Mouse (Mus musculus) small intestine, adult 2 months (tissue): ENCODE data around the gene Ddx19a. TPM values are rescaled to one million over a fixed set of nuclear protein-coding genes. Genes with fewer than 3 reads are reported as not detected.
"Not testable (repeated sequence)": the region's sequence is repeated elsewhere in the genome, so short reads cannot be mapped to it uniquely, and the experiment has no call there.

Source experiments
- H3K27ac ChIP-seq: fragments of 200-500 bp; 2 replicates; pipeline ENCODE4 v1.5.1; 2012; ENCODE audit warnings: low read depth, low read length, control low read depth, inconsistent platforms; ENCODE audit not compliant: insufficient read depth
- H3K27me3 ChIP-seq: fragments of 200-500 bp; 2 replicates; pipeline ENCODE4 v1.6.1; 2012; ENCODE audit warnings: mild to moderate bottlenecking, moderate library complexity, low read length, inconsistent platforms; ENCODE audit not compliant: control insufficient read depth, insufficient read depth
- H3K36me3 ChIP-seq: fragments of 200-500 bp; 2 replicates; pipeline ENCODE4 v1.6.1; 2012; ENCODE audit warnings: mild to moderate bottlenecking, low read length, control low read depth, inconsistent platforms; ENCODE audit not compliant: control insufficient read depth, insufficient read depth
- H3K4me1 ChIP-seq: fragments of 200-500 bp; 2 replicates; pipeline ENCODE4 v1.6.1; 2012; ENCODE audit warnings: low read length, inconsistent platforms, mixed read lengths; ENCODE audit not compliant: control insufficient read depth, insufficient read depth, insufficient read length
- H3K4me3 ChIP-seq: fragments of 200-500 bp; 2 replicates; pipeline ENCODE4 v1.5.1; 2012; ENCODE audit warnings: low read depth, mild to moderate bottlenecking, control low read depth, inconsistent platforms, low read length, moderate library complexity
- CTCF ChIP-seq: fragments of 200-500 bp; IDR thresholded peaks from 2 replicates; pipeline ENCODE4 v1.5.1; 2012; ENCODE audit warnings: low read depth, mild to moderate bottlenecking, control low read depth, inconsistent platforms, low read length, moderate library complexity, mixed read lengths; ENCODE audit not compliant: insufficient replicate concordance, insufficient read length; ENCODE audit errors: extremely low read depth
- POLR2A ChIP-seq: fragments of 200-500 bp; IDR thresholded peaks from 2 replicates; pipeline ENCODE4 v1.6.1; 2012; ENCODE audit warnings: low read depth, mild to moderate bottlenecking, control low read depth, inconsistent platforms, low read length, moderate library complexity
- WGBS: fragments of 180-500 bp; shearing (Covaris S2); methylation state at CpG from one replicate; pipeline ENCODE4 v1.1.7; 2018; 5-methylcytosine and 5-hydroxymethylcytosine counted together
- polyA plus RNA-seq: library from polyadenylated mRNA; depleted of rRNA; stranded (reverse); fragments of >200 nt; gene quantifications from 2 replicates; pipeline ENCODE4 v1.2.3, GENCODE M21; 2012

Ddx19a gene
- polyA plus RNA-seq, 1 experiment = 10.4 TPM

DNA sequence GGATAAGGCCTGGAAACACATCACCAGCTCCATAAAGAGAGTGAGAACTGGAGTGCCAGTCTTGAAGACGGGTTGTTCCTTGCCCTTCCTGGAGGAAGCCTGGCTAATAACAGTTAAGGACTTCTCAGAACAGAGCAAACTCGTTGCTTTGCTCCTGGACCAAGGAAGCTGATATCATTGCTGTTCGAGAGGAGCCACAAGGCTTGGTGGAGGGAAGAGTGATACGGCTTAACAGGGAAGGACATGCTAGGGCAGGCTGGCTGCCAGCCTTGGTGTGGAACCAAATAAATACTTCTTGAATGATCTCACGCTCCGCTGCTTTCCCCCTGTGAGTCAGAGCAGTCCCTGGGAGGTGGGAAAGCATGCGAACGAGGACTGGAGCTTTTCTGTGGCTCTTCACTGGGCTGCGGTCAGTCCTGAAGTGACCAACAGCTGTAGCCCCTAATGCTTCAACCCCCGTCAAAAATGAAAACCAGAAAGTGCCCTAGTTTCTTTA is 56.1 kb downstream of the Ddx19a start:
- H3K4me3 ChIP-seq = no peak overlapping the region
- H3K27me3 ChIP-seq = no peaks in the 10 kb centered on the region
- WGBS = 46% methylated on average over 10 of the region's 10 CpGs
- H3K4me1 ChIP-seq = 0 out of 2 replicates have a peak, but pooled peaks cover 4% of the 10 kb centered on the region
- TF ChIP-seq CTCF = no peak
- no peak for TF ChIP-seq POLR2A
- no peaks in the 10 kb centered on the region for H3K36me3 ChIP-seq
- H3K27ac ChIP-seq = peak overlapping the region; percentile 8

DNA sequence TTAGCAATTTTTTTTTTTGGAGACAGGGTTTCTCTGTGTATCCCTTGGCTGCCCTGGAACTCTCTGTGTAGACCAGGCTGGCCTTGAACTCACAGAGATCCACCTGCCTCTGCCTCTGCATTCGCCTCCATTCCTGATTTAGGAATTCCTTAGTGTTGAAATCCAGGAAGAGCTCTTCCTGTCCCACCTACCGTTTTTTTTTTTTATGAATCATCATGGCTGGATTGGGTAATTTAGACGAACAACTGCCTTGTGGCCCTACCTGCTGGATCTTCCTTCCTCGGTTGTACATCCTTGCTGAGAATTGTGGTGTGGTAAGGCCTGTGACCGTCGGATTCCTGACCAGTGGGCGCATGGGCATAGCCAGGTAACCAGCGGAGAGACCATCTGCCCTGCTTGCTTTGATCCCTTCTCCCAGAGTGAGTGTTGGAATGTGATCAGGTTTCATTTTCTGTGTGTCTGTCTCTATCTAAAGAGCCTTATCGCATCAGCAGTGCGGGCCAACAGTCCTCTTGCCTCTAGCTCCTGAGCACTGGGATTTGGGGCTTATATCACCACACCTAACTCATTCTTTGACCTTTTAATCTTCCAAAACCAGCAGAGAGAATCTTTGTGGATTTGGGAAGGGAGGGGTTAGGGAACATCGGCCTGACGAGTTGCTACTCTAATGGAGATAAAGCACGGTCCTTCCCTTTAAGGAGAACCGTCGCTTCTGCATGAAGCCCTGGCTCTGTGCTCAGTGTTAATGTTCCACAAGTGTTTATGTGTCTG is 56.7 kb downstream of the Ddx19a start:
- TF ChIP-seq POLR2A (no peak), CTCF (no peak)
- H3K27me3 ChIP-seq = no peaks in the 10 kb centered on the region
- peak overlapping the region; percentile 8 for H3K27ac ChIP-seq
- H3K4me3 ChIP-seq = no peak overlapping the region
- H3K36me3 ChIP-seq = no peaks in the 10 kb centered on the region
- 70% methylated on average over 15 of the region's 15 CpGs for WGBS
- H3K4me1 ChIP-seq = 0 out of 2 replicates have a peak, but pooled peaks cover 4% of the 10 kb centered on the region

DNA sequence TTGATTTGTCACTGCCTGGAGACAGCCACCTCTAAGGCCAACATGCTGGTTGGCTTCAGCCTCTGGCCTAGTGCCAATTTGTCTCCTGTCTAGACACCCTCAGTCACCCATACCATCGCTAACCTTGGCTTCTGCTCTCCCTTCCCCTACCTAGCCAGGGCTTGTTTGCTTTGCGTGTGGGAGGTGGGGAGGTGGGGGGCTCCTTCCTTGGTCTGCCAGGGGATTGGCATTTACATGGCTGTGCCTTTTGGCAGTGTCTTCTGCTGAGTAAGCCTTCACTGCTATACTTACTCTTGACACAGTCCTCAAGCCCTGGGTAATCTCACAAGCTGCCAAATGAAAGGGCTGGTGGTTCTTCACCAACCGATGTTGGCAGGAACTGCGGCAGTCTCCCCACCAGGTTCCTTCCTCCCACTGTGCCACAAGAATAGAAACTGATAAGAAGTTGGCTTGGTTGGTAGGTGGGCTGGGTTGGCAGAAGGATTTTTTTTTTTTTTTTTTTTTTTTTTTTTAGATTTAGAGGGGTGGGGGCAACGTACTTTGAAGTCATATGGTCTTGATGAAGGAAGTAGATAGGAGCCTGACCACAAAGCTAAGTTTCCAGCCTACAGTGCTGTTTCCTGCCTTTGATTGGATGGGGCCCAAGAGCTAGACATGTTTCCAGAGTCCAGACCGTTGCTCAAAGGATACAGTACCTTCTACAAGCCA is 58.6 kb downstream of the Ddx19a start:
- no peaks in the 10 kb centered on the region for H3K27me3 ChIP-seq
- TF ChIP-seq CTCF = no peak
- TF ChIP-seq POLR2A = no peak
- H3K27ac ChIP-seq = no peak overlapping the region
- H3K4me3 ChIP-seq = no peak overlapping the region
- no peaks in the 10 kb centered on the region for H3K36me3 ChIP-seq
- 50% methylated on average over 6 of the region's 6 CpGs for WGBS
- H3K4me1 ChIP-seq = 0 out of 2 replicates have a peak, but pooled peaks cover 4% of the 10 kb centered on the region

DNA sequence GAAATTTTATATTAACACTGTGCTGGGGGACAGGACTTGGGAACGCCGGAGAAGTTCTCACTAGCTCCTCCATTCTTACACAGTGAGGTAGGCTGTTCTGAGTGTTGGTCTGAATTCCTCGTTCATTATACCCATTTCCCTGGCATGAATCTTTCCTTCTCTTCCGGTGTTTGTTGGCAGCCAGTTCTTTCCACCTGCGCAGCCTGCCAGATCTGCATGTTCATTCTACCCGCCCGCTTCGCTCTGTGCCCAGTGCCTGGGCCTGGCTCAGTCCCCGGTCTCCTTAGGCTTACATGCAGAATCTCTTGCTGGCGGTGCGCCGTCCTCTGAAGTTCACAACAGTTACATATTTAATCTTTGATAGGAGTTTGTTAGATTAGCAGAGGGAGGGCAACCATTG is 61.4 kb downstream of the Ddx19a start:
- Histone ChIP-seq H3K4me1 (0 out of 2 replicates have a peak, but pooled peaks cover 4% of the 10 kb centered on the region), H3K36me3 (no peaks in the 10 kb centered on the region), H3K27ac (no peak overlapping the region), H3K4me3 (no peak overlapping the region), H3K27me3 (no peaks in the 10 kb centered on the region)
- WGBS = 57% methylated on average over 12 of the region's 12 CpGs
- TF ChIP-seq CTCF (no peak), POLR2A (no peak)

GRCm38 (mm10) chr8:110933272-110933671 is 64.3 kb downstream of the Ddx19a start:
- no peaks in the 10 kb centered on the region for H3K36me3 ChIP-seq
- no peaks in the 10 kb centered on the region for H3K4me1 ChIP-seq
- no peak overlapping the region for H3K27ac ChIP-seq
- WGBS = 82% methylated on average over 2 of the region's 2 CpGs
- no peak overlapping the region for H3K4me3 ChIP-seq
- no peak for TF ChIP-seq POLR2A
- TF ChIP-seq CTCF = no peak
- no peaks in the 10 kb centered on the region for H3K27me3 ChIP-seq

GRCm38 (mm10) chr8:110932444-110932843 is 65.2 kb downstream of the Ddx19a start:
- no peaks in the 10 kb centered on the region for H3K27me3 ChIP-seq
- H3K4me1 ChIP-seq = no peaks in the 10 kb centered on the region
- H3K4me3 ChIP-seq = no peak overlapping the region
- no peak overlapping the region for H3K27ac ChIP-seq
- no peaks in the 10 kb centered on the region for H3K36me3 ChIP-seq
- 55% methylated on average over 3 of the region's 3 CpGs for WGBS
- TF ChIP-seq POLR2A = no peak
- TF ChIP-seq CTCF = no peak

DNA sequence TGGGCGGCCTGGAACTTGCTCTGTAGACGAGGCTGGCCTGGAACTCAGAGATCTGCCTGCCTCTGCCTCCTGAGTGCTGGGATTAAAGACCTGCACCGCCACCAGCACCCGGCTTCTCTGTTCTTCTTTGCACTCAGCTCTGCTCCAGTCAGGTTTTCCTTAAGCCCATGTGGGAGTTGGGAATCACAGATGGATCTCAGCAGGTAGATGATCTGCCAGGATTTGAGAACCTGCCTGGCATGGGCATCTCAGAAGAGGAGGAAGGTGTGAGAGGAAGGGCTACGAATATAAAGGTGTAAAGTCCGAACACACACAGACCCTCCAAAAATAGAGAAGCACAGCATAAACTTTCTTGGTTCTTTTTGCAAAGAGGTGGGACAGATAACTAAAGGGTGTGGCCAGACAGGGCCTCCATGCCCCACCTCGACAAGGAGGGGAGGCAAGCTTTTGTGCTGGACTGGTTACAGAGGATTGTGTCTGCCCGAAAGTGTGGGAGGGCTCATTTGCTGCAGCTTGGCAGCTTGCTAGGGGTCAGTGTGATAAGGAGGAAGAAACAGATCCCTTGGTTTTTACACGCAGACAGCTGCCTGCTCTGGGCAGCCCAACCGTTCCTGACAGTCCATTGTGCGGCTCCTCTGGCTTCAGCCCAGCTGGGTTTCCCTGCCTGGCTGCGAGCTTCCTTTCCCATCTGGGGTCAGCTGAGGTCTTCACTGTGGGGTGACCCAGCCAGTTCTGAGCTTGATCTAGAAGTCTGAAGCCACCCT is 66.2 kb downstream of the Ddx19a start:
- 43% methylated on average over 12 of the region's 12 CpGs for WGBS

DNA sequence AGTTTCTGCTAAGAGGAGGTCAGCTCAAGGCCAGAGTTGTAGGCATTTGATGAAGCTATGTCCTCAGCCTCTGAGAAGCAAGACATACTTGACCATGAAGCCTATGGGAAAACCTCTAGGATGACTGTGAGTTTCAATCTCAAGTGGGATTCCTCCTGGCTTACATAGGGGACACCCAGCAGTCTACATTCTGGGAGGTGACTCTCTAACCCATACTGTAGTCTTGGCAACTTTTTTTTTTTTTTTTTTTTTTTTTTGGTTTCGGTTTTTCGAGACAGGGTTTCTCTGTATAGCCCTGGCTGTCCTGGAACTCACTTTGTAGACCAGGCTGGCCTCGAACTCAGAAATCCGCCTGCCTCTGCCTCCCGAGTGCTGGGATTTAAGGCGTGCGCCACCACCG is 67.9 kb downstream of the Ddx19a start:
- H3K27ac ChIP-seq = 0 out of 2 replicates have a peak overlapping the region, but pooled peaks have one; percentile 46
- H3K4me3 ChIP-seq, H3K27me3 ChIP-seq, H3K4me1 ChIP-seq, H3K36me3 ChIP-seq: not testable (repeated sequence)
- 89% methylated on average over 8 of the region's 8 CpGs for WGBS

More for the DNA sequence above, 66.2 kb downstream of the Ddx19a start:
- Histone ChIP-seq H3K27ac (no peak overlapping the region), H3K27me3 (no peaks in the 10 kb centered on the region), H3K36me3 (no peaks in the 10 kb centered on the region), H3K4me1 (no peaks in the 10 kb centered on the region), H3K4me3 (no peak overlapping the region)
- TF ChIP-seq CTCF = no peak
- TF ChIP-seq POLR2A = no peak
